Comparison of ENCODE assay signal across 8 mouse cellular contexts in the genomic region with DNA sequence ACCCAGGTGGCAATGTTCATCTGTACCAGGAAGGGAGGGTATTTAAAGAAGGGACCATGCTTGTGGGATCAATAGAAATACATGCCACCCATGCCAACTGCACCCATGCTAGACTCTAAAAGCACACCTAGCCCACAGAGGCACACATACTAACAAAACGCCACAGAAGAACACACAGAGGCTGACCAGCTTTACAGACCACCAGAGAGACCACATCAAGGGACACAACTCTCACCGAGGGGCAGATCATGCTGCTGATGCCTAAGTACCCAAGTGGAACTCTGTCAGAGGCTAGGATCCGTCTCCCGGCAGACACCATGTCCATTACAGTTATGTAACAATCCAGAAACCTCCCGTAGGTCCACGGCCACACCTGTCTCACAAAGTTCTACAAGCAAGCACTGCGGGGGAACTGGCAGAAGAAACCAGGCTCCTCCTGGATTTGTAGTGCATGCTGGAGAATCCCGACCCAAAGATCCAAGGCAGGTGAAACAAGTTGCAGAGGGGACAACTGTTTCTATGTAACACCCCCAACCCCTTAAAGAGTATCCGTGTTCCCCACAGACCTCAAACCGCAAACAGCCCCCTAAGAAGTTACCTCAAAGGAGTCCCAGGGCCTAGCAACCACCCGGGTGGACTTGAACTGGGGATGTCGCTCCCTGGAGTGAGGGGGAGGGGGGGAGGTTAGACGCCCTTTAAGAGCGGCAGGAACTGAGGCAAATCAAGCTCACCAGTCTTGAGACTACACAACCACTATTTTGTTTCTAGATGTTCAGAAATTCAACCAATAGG. TPM values are rescaled to one million over a fixed set of nuclear protein-coding genes. Genes with fewer than 3 reads are reported as not detected.
DNase-seq lines count a peak whose midpoint lies in the region; ATAC-seq and TF ChIP-seq lines count a peak whose summit lies in the region.

No protein-coding gene starts in this region.

- peaks cover 16% of the 10 kb centered on the region for H3K4me1 ChIP-seq in lung, embryonic 14.5 days (ENCODE audit: insufficient read depth)
- peaks cover 59% of the 10 kb centered on the region for H3K4me1 ChIP-seq in embryonic facial prominence, embryonic 13.5 days
- H3K4me1 ChIP-seq in kidney, postnatal 0 days (replicated peaks; ENCODE audit: insufficient read depth, low read length) = peaks cover 19% of the 10 kb centered on the region
- peaks cover 61% of the 10 kb centered on the region for H3K4me1 ChIP-seq in neural tube, embryonic 15.5 days

- DNase-seq in lung, embryonic 14.5 days = no peak
- DNase-seq in lung, adult 18-20 months = no peak
- no peak for DNase-seq in kidney, postnatal 0 days (ENCODE audit: low spot score)
- no peak for DNase-seq in retina, postnatal 1 day
- DNase-seq in right cerebral cortex, postnatal 14 days = no peak
- no peak for DNase-seq in gastrocnemius, adult 18-20 months (ENCODE audit: low spot score)

- H3K36me3 ChIP-seq in lung, embryonic 14.5 days (ENCODE audit: insufficient read depth) = peaks cover 14% of the 10 kb centered on the region
- H3K36me3 ChIP-seq in embryonic facial prominence, embryonic 13.5 days = peaks cover 20% of the 10 kb centered on the region
- no peaks in the 10 kb centered on the region for H3K36me3 ChIP-seq in kidney, postnatal 0 days (ENCODE audit: insufficient read depth, low read length)
- no peaks in the 10 kb centered on the region for H3K36me3 ChIP-seq in neural tube, embryonic 15.5 days

- H3K27me3 ChIP-seq in lung, embryonic 14.5 days (ENCODE audit: insufficient read depth, low read length) = no peaks in the 10 kb centered on the region
- no peaks in the 10 kb centered on the region for H3K27me3 ChIP-seq in embryonic facial prominence, embryonic 13.5 days
- no peaks in the 10 kb centered on the region for H3K27me3 ChIP-seq in kidney, postnatal 0 days (ENCODE audit: insufficient read depth, low read length)
- no peaks in the 10 kb centered on the region for H3K27me3 ChIP-seq in neural tube, embryonic 15.5 days (replicated peaks)

- H3K27ac ChIP-seq in lung, embryonic 14.5 days (ENCODE audit: low read depth) = no peak overlapping the region
- no peak overlapping the region for H3K27ac ChIP-seq in embryonic facial prominence, embryonic 13.5 days
- H3K27ac ChIP-seq in kidney, postnatal 0 days = no peak overlapping the region
- H3K27ac ChIP-seq in neural tube, embryonic 15.5 days (replicated peaks) = no peak overlapping the region

- H3K4me3 ChIP-seq in lung, embryonic 14.5 days (ENCODE audit: low read depth, low read length) = peak overlapping the region; percentile 95
- peak overlapping the region; percentile 94 for H3K4me3 ChIP-seq in embryonic facial prominence, embryonic 13.5 days
- H3K4me3 ChIP-seq in kidney, postnatal 0 days (replicated peaks; ENCODE audit: low read depth, low read length) = peak overlapping the region; percentile 89
- peak overlapping the region; percentile 79 for H3K4me3 ChIP-seq in neural tube, embryonic 15.5 days (replicated peaks)

- no peak for TF ChIP-seq CTCF in lung, embryonic 14.5 days (IDR thresholded peaks at IDR 0.05; ENCODE audit: low read depth)
- TF ChIP-seq CTCF in kidney, postnatal 0 days (IDR thresholded peaks at IDR 0.05; ENCODE audit: low read depth) = no peak

- WGBS in lung, embryonic 14.5 days = 13% methylated on average over 14 of the region's 14 CpGs
- 24% methylated on average over 14 of the region's 14 CpGs for WGBS in embryonic facial prominence, embryonic 13.5 days
- 12% methylated on average over 14 of the region's 14 CpGs for WGBS in kidney, postnatal 0 days
- 21% methylated on average over 14 of the region's 14 CpGs for WGBS in neural tube, embryonic 15.5 days

- no peak for ATAC-seq in lung, embryonic 14.5 days (ENCODE audit: insufficient read depth)
- no peak for ATAC-seq in embryonic facial prominence, embryonic 13.5 days (ENCODE audit: insufficient number of reproducible peaks, insufficient read depth, low FRiP score, low TSS enrichment, low read depth)
- no peak for ATAC-seq in kidney, postnatal 0 days (replicated peaks; ENCODE audit: low FRiP score, low read depth)
- ATAC-seq in neural tube, embryonic 15.5 days (ENCODE audit: low FRiP score) = no peak

- peak overlapping the region; percentile 87 for H3K9ac ChIP-seq in lung, embryonic 14.5 days
- peak overlapping the region; percentile 93 for H3K9ac ChIP-seq in embryonic facial prominence, embryonic 13.5 days
- peak overlapping the region; percentile 92 for H3K9ac ChIP-seq in kidney, postnatal 0 days (ENCODE audit: low read depth, low read length)
- H3K9ac ChIP-seq in neural tube, embryonic 15.5 days (replicated peaks) = peak overlapping the region; percentile 79

- peak overlapping the region; percentile 96 for H3K4me2 ChIP-seq in lung, embryonic 14.5 days
- peak overlapping the region; percentile 88 for H3K4me2 ChIP-seq in embryonic facial prominence, embryonic 13.5 days
- peak overlapping the region; percentile 96 for H3K4me2 ChIP-seq in kidney, postnatal 0 days (ENCODE audit: low read length)
- peak overlapping the region; percentile 92 for H3K4me2 ChIP-seq in neural tube, embryonic 15.5 days

- H3K9me3 ChIP-seq in lung, embryonic 14.5 days (ENCODE audit: low read depth, low read length) = no peaks in the 10 kb centered on the region
- no peaks in the 10 kb centered on the region for H3K9me3 ChIP-seq in embryonic facial prominence, embryonic 13.5 days
- no peaks in the 10 kb centered on the region for H3K9me3 ChIP-seq in kidney, postnatal 0 days (replicated peaks; ENCODE audit: low read length)
- no peaks in the 10 kb centered on the region for H3K9me3 ChIP-seq in neural tube, embryonic 15.5 days (replicated peaks)

RNA-seq across cellular contexts. Expression of a gene that starts 1.2 kb away (rescaled TPM):
- polyA plus RNA-seq in lung, embryonic 14.5 days (2014; fragmentation: Nextera tagmentation; extraction: Ambion mirVana) = 130 TPM in 2 replicates
- 119 and 121 TPM in 2 replicates for polyA plus RNA-seq in embryonic facial prominence, embryonic 13.5 days (2015; fragmentation: Nextera tagmentation; extraction: Ambion mirVana)
- polyA plus RNA-seq in kidney, postnatal 0 days (2015; fragmentation: Nextera tagmentation; extraction: Ambion mirVana) = 82.0 and 86.6 TPM in 2 replicates
- 74.6 and 92.6 TPM in 2 replicates for polyA plus RNA-seq in neural tube, embryonic 15.5 days (2015; fragmentation: Nextera tagmentation; extraction: Ambion mirVana)
- total RNA-seq in gastrocnemius, adult 18-20 months (2021) = 10 to 100 TPM; 42.4 to 46.5 TPM

RNA-seq across cellular contexts. Expression of a gene that starts 2.1 kb away (rescaled TPM):
- polyA plus RNA-seq in lung, embryonic 14.5 days (2014; fragmentation: Nextera tagmentation; extraction: Ambion mirVana) = 7.5 and 8.9 TPM in 2 replicates
- 6.4 and 7.2 TPM in 2 replicates for polyA plus RNA-seq in embryonic facial prominence, embryonic 13.5 days (2015; fragmentation: Nextera tagmentation; extraction: Ambion mirVana)
- polyA plus RNA-seq in kidney, postnatal 0 days (2015; fragmentation: Nextera tagmentation; extraction: Ambion mirVana) = 4.7 and 5.0 TPM in 2 replicates
- 6.2 and 6.5 TPM in 2 replicates for polyA plus RNA-seq in neural tube, embryonic 15.5 days (2015; fragmentation: Nextera tagmentation; extraction: Ambion mirVana)
- total RNA-seq in gastrocnemius, adult 18-20 months (2021) = 1 to 10 TPM; 5.6 to 6.3 TPM
